In the genomic region with DNA sequence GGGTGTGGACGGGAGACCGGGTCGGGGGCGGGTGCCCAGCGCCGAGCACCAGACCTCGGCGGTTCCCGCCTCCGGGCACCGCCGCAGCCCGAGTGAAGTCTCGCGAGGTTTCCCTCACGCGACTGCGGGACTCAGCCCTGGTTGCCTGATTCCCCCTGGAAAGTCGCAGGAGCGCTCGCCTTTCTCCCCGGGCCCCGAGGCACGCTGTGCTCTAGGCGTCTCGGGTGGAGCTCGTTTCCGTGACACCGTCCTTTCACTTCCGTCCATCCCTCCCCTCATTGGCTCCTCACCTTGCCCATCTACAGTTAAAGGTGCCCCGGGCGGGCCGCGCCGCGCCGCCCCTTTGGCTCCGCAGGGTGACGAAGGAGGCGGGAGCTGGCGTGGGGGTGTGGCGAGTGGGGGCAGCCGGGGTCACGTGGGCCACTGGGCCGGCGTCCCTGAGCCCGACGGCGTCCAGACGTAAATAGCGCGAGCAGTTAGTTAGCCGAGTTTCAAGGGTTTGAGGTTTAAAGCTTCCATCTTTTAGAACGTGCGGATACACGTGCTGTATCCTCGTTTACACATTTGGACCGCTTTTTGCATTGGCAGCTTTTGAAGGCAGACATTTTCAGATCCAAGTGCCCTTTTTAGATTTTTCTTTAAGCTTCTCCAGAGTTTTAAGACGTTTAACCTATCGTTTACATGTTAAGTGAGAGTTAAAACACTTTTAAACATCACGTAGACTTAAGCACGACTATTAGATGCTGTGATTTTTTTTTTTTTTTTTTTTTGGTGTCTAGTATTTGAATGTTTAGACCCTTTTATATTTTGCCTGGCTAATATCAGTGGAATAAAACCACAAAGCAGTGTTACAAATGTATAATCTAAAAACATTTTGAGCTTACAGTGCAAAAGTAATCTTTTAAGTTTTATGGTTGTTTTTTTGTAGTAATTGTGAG, we compare ENCODE assay signal across 8 mouse cellular contexts. TPM values are rescaled to one million over a fixed set of nuclear protein-coding genes. Genes with fewer than 3 reads are reported as not detected.
DNase-seq lines count a peak whose midpoint lies in the region; ATAC-seq and TF ChIP-seq lines count a peak whose summit lies in the region.

No protein-coding gene starts in this region.

- peak overlapping the region; percentile 66 for H3K4me3 ChIP-seq in hindbrain, embryonic 13.5 days

- in situ Hi-C loops in Patski (cut with MboI; ENCODE audit: low pct_unique_long_range_greater_than_20kb), result no loop called here

- peaks cover 9% of the 10 kb centered on the region for H3K36me3 ChIP-seq in hindbrain, embryonic 13.5 days

- H3K9me3 ChIP-seq in hindbrain, embryonic 13.5 days, result no peaks in the 10 kb centered on the region

- H3K4me2 ChIP-seq in hindbrain, embryonic 13.5 days, result peak overlapping the region; percentile 54

- peak; percentile 98 for ATAC-seq in Patski
- peak; percentile 99 for ATAC-seq in hindbrain, embryonic 13.5 days (ENCODE audit: low FRiP score)

- H3K27me3 ChIP-seq in Patski, result no peaks in the 10 kb centered on the region
- no peaks in the 10 kb centered on the region for H3K27me3 ChIP-seq in hindbrain, embryonic 13.5 days

- H3K4me1 ChIP-seq in hindbrain, embryonic 13.5 days (replicated peaks), result peaks cover 22% of the 10 kb centered on the region

- peak overlapping the region; percentile 89 for H3K9ac ChIP-seq in hindbrain, embryonic 13.5 days

- under 1% methylated on average over 60 of the region's 62 CpGs for WGBS in hindbrain, embryonic 13.5 days

- CTCF ChIA-PET in Patski (lab: Charles Lee), result interaction anchor here (0.9 to 1.9 kb wide), 6 partner anchors 12 to 73 kb away, joined by 3 to 5 read pairs (median 4); a partner anchor contains a TSS

- TF ChIP-seq CTCF in Patski (IDR thresholded peaks at IDR 0.05), result no peak

- peak; percentile 90 for DNase-seq in Patski (ENCODE audit: low read depth, low spot score)
- peak; percentile 98 for DNase-seq in cerebellum, postnatal 14 days
- DNase-seq in frontal cortex, postnatal 14 days (ENCODE audit: low spot score in 2 of 2), result peak; percentile 93 to 95
- DNase-seq in layer of hippocampus, postnatal 25 days (ENCODE audit: extremely low spot score in 1 of 2, low spot score in 1 of 2), result peak; percentile 87 to 91
- DNase-seq in lung, postnatal 25 days (ENCODE audit: low spot score), result peak; percentile 98
- peak; percentile 96 for DNase-seq in retina, embryonic 14.5 days (ENCODE audit: low spot score)
- DNase-seq in thymus, postnatal 4 days, result peak; percentile 96

- POLR2A ChIA-PET in Patski (lab: Charles Lee), result interaction anchor here (0.7 kb wide), 1 partner anchor 774 kb away, joined by 11 read pairs; no protein-coding TSS in a partner anchor

- H3K27ac ChIP-seq in hindbrain, embryonic 13.5 days, result peak overlapping the region; percentile 99

RNA-seq across cellular contexts. Expression of a gene that starts 0.8 kb away (rescaled TPM):
- 103 TPM for polyA plus RNA-seq in Patski (2021)
- polyA plus RNA-seq in hindbrain, embryonic 13.5 days (2015; fragmentation: Nextera tagmentation; extraction: Ambion mirVana), result 242 and 244 TPM in 2 replicates
- 100 to 1,000 TPM in 1 of 2 experiments, 10 to 100 TPM in 1; 85.9 to 102 TPM for total RNA-seq in layer of hippocampus, postnatal 25 days (2021)

Comparison
In these comparisons a context has a peak if more than half of its experiments do, and no peak if none do; other contexts are left out.
1. Peak in every context shown above with its lines: DNase-seq, ATAC-seq, H3K4me3 ChIP-seq and H3K27ac ChIP-seq.